Mouse (Mus musculus): ENCODE results near the gene Pde4a. TPM values are rescaled to one million over a fixed set of nuclear protein-coding genes. Genes with fewer than 3 reads are reported as not detected.

The Pde4a gene
- total RNA-seq, 1 experiment from 2014 or later, result 22.4 TPM

GRCm38 (mm10) chr9:21148427-21148826 is 17.1 kb upstream of the Pde4a start:
- DNase-seq, result no peak

- DNase-seq, result no peak
Measured at GRCm38 (mm10) chr9:21149077-21149653, 16.3 kb upstream of the Pde4a start.

- peak; percentile 96 for DNase-seq
Measured at GRCm38 (mm10) chr9:21149654-21150419, 15.7 kb upstream of the Pde4a start, which contains the start of gene Cdc37. TSS of gene Cdc37 (minus strand) at chr9:21149982.

GRCm38 (mm10) chr9:21152715-21153114 is 12.8 kb upstream of the Pde4a start:
- DNase-seq, result peak; percentile 68

GRCm38 (mm10) chr9:21153331-21153730 is 12.2 kb upstream of the Pde4a start:
- peak; percentile 6 for DNase-seq

GRCm38 (mm10) chr9:21153833-21154232 is 11.7 kb upstream of the Pde4a start:
- peak; percentile 12 for DNase-seq

- no peak for DNase-seq
Measured at GRCm38 (mm10) chr9:21154787-21155186, 10.7 kb upstream of the Pde4a start.

- peak; percentile 93 for DNase-seq
Measured at GRCm38 (mm10) chr9:21161209-21161909, 4.2 kb upstream of the Pde4a start.

GRCm38 (mm10) chr9:21163086-21164050 is 2.1 kb upstream of the Pde4a start:
- peak; percentile 20 for DNase-seq

GRCm38 (mm10) chr9:21164072-21164471 is 1.4 kb upstream of the Pde4a start:
- peak; percentile 71 for DNase-seq

- DNase-seq, result peak; percentile 82
Measured at GRCm38 (mm10) chr9:21165952-21166451, 488 bp downstream of the Pde4a start.

- no peak for DNase-seq
Measured at GRCm38 (mm10) chr9:21166516-21166915, 1.0 kb downstream of the Pde4a start.

- DNase-seq, result peak; percentile 56
Measured at GRCm38 (mm10) chr9:21167140-21168097, 1.9 kb downstream of the Pde4a start.

- peak; percentile 88 for DNase-seq
Measured at GRCm38 (mm10) chr9:21168161-21169123, 2.9 kb downstream of the Pde4a start.

GRCm38 (mm10) chr9:21169157-21169556 is 3.6 kb downstream of the Pde4a start:
- no peak for DNase-seq

GRCm38 (mm10) chr9:21172364-21172763 is 6.8 kb downstream of the Pde4a start:
- DNase-seq, result no peak

GRCm38 (mm10) chr9:21180402-21180801 is 14.9 kb downstream of the Pde4a start:
- DNase-seq, result no peak

- DNase-seq, result no peak
Measured at GRCm38 (mm10) chr9:21180841-21181240, 15.3 kb downstream of the Pde4a start.
